Mouse (Mus musculus): ENCODE data around the gene Ncbp2.
"Not testable (repeated sequence)": the region's sequence is repeated elsewhere in the genome, so short reads cannot be mapped to it uniquely, and the experiment has no call there.

The Ncbp2 gene

DNA sequence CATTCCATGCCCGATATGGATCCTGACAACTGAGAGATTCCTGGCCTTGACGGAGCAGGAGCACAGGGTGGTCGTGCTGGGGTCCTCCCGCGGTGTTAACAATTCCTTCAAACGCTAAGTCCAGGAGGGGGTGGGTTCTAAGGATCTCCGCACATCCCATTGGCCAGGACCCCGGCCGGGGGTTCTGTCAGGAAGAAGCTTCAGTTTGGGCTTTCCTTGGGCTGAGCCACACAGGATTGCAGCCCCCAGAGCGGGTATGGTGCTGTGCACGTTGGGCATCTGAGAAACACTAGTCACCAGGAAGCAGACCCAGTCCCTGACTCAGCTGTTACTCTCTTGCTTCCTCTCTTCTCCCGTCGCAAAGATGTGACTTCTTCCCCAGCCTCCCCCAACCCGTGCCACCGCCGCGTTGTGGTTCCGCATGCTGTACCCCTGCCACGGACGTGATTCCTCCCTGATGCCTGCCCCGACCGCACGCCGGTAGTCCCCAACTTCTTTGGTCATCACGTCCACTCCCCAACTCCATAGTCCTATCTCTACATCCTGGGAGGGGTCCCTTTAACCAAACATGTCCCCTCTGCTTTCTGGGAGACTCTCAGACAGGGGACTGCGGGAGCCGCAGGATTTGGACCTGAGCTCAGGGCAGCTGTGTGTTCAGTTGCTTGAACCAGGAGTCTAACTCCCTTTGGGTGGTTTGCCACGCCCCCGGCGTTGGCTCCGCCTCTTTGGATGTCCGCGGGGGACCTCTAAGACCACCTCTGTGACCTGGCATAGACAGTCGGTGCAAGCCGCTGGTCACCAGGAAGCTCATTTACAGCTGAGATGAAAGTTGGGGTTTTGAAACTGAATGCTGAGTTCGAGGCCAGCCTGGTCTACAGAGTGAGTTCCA, 13.0 kb upstream of the Ncbp2 start:
- DNase-seq (ENCODE audit: low spot score) = no peak

DNA sequence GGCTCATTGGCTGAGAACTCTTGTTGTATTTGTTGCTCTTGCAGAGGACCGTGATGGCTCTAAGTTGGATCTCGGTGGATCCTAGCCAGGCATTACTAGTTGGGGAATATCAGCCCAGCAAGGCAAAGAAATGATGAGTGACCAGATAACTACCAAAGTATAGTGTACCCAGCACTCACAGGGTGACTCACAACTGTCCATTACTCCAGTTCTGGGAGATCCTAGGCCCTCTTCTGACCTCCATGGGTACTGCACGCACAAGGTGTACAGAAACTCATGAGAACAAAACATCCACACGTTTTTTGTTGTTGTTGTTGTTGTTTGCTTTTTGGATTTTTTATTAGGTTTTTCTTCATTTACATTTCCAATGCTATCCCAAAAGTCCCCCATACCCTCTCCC, 11.7 kb upstream of the Ncbp2 start:
- no peak for DNase-seq (ENCODE audit: low spot score)

GRCm38 (mm10) chr16:31938856-31939255, 9.5 kb upstream of the Ncbp2 start:
- no peak for DNase-seq (ENCODE audit: low spot score)

- DNase-seq (ENCODE audit: low spot score) = no peak
Measured at GRCm38 (mm10) chr16:31940586-31940985, 7.7 kb upstream of the Ncbp2 start.

- DNase-seq (ENCODE audit: low spot score) = no peak
Measured at GRCm38 (mm10) chr16:31943980-31944379, 4.3 kb upstream of the Ncbp2 start.

GRCm38 (mm10) chr16:31944698-31945255, 3.5 kb upstream of the Ncbp2 start:
- no peak for DNase-seq (ENCODE audit: low spot score)

DNA sequence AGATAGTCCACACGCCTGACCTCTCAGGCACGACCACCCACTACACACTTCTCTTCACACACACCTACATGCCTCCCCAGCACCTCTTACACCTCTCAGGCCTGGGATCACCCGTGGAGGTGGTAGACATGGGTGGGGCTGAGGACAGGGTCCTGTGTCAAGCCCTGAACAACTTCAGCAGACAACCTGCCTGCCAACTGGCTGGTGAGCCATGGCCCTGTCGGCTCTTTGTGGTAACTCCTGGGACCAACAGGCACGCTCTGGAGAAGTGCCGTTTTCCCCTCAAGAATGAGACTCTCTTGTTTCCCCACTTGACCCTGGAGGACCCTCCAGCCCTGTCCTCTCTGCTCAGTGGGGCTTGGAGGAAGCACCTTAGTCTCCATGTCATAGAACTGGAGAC, 2.9 kb upstream of the Ncbp2 start:
- no peak for DNase-seq (ENCODE audit: low spot score)

DNA sequence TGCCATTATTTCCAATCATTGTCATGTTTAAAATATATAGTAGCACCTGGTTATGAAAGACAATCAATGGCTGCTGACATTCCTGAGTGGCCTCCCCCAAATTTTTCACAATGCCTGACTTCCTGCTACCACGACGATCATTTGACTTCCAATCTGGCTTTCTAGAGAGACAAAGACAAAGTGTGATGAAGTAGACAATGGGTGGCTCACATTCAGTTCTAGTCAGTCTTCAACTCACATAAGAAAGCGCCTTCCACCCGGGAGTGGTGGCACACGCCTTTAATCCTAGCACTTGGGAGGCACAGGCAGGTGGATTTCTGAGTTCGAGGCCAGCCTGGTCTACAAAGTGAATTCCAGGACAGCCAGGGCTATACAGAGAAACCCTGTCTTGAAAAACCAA, 2.3 kb upstream of the Ncbp2 start:
- DNase-seq (ENCODE audit: low spot score) = not testable (repeated sequence)

- no peak for DNase-seq (ENCODE audit: low spot score)
Measured at GRCm38 (mm10) chr16:31947333-31947732, 980 bp upstream of the Ncbp2 start.

- DNase-seq (ENCODE audit: low spot score) = no peak
Measured at GRCm38 (mm10) chr16:31947901-31948316, 404 bp upstream of the Ncbp2 start.

- DNase-seq (ENCODE audit: low spot score) = no peak
Measured at GRCm38 (mm10) chr16:31963224-31963623, 14.9 kb downstream of the Ncbp2 start.

- DNase-seq (ENCODE audit: low spot score) = no peak
Measured at GRCm38 (mm10) chr16:31975258-31975657, 26.9 kb downstream of the Ncbp2 start.

GRCm38 (mm10) chr16:31979501-31979900, 31.2 kb downstream of the Ncbp2 start:
- DNase-seq (ENCODE audit: low spot score) = no peak

DNA sequence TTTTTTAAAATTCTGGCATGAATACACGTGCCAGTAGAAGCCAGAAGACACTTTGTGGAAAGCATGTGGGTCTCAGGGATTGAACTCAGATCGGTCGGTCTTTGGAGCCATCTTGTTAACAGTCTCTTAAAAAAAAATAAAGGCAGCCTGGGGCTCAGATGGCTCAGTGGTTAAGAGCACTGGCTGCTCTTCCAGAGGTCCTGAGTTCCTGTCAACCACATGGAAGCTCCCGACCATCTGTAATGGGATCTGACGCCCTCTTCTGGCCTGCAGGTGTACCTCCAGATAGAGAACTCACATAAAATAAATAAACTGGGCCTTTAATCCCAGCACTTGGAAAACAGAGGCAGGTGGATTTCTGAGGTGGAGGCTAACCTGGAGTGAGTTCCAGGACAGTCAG, 32.6 kb downstream of the Ncbp2 start:
- no peak for DNase-seq (ENCODE audit: low spot score)

GRCm38 (mm10) chr16:31992039-31992438, 43.7 kb downstream of the Ncbp2 start:
- DNase-seq (ENCODE audit: low spot score) = no peak

DNA sequence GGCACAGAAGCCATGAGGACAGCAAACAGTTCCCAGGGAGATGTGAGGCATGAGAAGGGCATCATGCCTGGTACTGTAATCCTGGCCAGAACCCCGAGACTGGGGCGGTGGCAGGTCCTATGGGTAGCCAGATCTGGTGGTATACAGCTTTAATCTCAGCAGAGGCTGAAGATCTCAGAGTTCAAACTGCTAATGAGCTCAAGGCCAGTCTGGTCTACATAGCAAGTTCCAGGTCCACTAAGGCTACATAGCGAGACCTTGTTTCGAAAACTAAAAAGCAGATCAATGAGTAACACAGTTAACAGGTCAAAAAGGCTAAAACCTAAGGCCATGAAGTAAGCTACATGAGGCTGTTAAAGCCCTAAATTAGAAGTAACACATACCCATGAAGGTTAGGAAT, 44.9 kb downstream of the Ncbp2 start:
- DNase-seq (ENCODE audit: low spot score) = no peak

- DNase-seq (ENCODE audit: low spot score) = no peak
Measured at GRCm38 (mm10) chr16:31993946-31994345, 45.6 kb downstream of the Ncbp2 start.

DNA sequence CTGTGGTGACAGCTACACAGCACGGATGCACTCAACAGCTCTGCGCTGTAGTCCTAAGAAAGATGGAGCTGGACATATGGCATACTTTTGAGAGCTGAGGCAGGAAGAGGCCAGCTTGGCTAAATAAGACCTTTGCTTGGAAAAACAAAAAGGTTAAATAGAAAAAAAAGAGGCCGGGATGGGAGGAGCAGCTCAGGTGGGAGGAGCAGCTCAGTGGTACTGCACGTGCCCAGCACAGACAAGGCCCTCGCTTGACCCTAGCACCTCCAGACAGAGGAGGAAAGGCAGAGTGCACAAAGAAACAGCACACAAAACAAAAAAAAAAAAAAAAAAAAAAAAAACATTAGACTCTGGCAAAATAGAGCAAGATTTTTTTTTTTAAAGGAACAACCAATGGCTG, 48.1 kb downstream of the Ncbp2 start:
- DNase-seq (ENCODE audit: low spot score) = no peak

DNA sequence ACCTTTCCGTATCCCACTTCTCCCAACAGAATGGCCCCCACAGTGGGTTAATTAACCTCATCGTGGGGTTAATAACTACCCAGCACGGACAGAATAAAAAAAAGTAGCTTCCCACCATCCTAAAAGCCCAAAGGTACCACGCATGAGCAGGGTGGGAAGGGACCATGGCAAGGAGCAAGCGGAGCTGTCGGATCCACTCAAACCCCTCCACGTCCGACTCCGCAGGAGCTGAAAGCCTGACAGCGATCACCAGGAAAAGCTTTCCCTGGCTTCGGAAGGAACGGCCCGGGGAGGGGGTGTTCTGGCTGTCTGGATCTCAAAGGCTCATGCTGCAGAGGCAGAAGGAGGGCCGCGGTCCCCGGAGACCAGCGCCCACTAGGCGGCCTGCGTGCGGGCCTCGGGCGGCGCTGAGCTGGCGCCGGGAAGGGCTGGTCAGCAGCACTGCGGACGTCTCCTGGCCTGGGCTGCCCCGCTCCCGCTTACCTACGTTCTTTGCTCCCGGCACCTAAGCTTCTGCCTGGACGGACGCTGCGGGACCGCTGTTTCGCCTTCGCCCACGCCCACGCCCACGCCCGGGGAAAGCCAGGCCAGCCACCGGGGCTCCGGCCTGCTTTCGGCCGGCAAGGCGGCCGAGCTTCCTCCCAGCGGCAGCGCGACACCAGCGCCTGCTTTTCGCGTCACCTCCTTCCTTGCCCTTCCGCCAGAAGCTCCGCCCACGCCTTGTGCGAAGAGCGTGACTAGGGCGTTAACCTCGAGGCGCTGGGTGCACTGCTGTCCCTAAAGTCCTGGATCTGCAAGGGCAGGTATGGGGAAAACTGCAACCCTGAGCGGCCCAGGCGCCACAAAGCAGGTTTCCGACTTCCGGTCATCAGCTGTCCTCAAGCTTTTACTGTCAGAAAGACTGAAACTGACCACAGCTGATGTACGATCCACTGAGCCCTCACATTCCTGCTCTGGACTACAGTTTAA, 54.5 kb downstream of the Ncbp2 start, which contains the start of gene Senp5:
Gene Senp5 (minus strand): TSS at position 779 of the 969 bp plus-strand sequence.
- peak; percentile 64 for DNase-seq (ENCODE audit: low spot score)

DNA sequence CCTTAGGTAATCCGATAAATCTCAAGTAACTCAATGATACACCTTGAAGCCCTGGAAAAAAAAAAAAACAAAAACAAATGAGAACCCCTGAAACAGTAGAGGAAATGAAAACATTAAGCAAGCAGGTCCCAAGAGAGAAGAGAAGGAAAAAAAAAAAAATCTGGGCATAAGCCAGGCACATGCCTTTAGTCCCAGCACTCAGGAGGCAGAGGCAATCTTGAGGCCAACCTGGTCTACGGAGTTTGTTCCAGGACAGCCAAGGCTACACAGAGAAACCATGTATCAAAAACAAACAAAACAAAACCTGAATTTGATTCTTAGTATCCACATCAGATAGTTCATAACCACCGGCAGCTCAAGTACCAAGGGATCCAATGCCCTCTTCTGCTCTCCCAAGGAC, 56.4 kb downstream of the Ncbp2 start:
- DNase-seq (ENCODE audit: low spot score) = no peak

- DNase-seq (ENCODE audit: low spot score) = no peak
Measured at GRCm38 (mm10) chr16:32008529-32009293, 60.4 kb downstream of the Ncbp2 start.

GRCm38 (mm10) chr16:32009913-32010312, 61.6 kb downstream of the Ncbp2 start:
- no peak for DNase-seq (ENCODE audit: low spot score)

All from urinary bladder, postnatal 10 days (tissue).